Mouse (Mus musculus): Measurements from ENCODE around the gene Slc9a9. TPM values are rescaled to one million over a fixed set of nuclear protein-coding genes. Genes with fewer than 3 reads are reported as not detected.

Slc9a9 gene
- polyA plus RNA-seq, 1 experiment from 2014 or later = 246 TPM

DNA sequence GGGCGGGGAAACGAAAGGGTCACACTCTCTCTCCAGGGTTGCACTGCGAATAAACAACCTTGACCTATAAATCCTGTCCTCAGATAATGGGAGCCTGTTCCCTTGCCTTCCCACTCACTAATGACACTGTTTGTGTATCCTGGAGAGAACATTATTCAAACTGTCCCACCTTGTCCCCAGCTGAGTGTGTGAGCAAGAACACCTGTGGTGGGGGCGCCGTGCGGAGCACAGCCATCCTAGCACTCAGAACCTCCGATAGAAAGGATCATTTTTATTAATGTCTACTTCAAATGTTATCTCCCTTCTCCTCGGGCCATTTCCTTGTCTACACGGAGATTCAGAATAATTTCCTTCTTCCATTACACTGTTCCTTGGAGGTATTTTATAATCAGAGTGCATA lies 382.5 kb downstream of the Slc9a9 start:
- WGBS (ENCODE audit: missing documents) = 96% methylated on average over 9 of the region's 9 CpGs
- no peak overlapping the region for H3K4me3 ChIP-seq (ENCODE audit: inconsistent target)

DNA sequence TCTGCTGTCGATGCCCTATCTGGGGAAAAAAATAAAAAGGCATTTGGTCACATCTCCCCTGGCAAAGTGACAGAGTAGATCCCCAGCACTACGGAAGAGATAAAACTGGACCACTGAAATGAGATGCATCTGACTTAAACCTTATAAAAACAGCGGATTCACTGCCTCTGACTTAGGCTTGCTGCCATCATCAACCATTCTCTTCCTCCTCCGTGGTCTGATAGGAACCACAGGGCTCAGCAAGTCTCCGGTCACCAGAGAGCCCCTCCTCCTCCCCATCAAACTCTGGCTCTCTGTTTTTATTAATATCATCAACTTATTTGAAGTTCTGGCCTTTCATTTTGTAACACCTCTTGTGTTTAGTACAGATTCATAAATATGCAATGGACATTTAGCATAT lies 383.5 kb downstream of the Slc9a9 start:
- no peak overlapping the region for H3K4me3 ChIP-seq (ENCODE audit: inconsistent target)
- no peaks in the 10 kb centered on the region for H3K79me2 ChIP-seq (ENCODE audit: inconsistent target)
- H3K36me3 ChIP-seq (ENCODE audit: inconsistent target) = peaks cover 18% of the 10 kb centered on the region; the same call in 1 of the 2 replicates
- 26% methylated on average over 5 of the region's 5 CpGs for WGBS (ENCODE audit: missing documents)
- H3K27ac ChIP-seq = no peak overlapping the region

More for the DNA sequence above, 382.5 kb downstream of the Slc9a9 start:
- H3K27ac ChIP-seq = no peak overlapping the region
- no peaks in the 10 kb centered on the region for H3K79me2 ChIP-seq (ENCODE audit: inconsistent target)
- peaks cover 12% of the 10 kb centered on the region; the same call in 1 of the 2 replicates for H3K36me3 ChIP-seq (ENCODE audit: inconsistent target)

DNA sequence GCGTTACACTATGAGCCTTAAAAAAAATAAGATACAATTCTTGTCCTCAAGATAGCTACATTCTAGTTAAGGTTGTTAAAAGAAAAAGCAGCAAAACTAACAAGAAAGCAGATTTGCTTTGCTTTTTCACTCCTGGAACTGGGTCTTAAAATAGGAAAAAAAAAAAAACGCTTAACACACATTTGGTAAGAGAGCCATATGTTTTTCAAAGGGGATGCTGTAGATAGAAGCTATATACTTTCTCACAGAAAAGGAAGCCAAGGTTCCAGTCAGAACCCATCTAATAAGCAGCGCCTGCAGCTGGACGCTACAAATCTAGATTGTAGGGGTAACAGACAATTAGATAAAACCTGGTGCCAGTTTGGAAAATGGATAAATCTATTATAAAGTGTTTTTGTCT lies 386.1 kb downstream of the Slc9a9 start:
- H3K4me3 ChIP-seq (ENCODE audit: inconsistent target) = no peak overlapping the region
- peaks cover 26% of the 10 kb centered on the region; the same call in 1 of the 2 replicates for H3K36me3 ChIP-seq (ENCODE audit: inconsistent target)
- H3K79me2 ChIP-seq (ENCODE audit: inconsistent target) = no peaks in the 10 kb centered on the region
- 96% methylated on average over 4 of the region's 4 CpGs for WGBS (ENCODE audit: missing documents)
- no peak overlapping the region for H3K27ac ChIP-seq

DNA sequence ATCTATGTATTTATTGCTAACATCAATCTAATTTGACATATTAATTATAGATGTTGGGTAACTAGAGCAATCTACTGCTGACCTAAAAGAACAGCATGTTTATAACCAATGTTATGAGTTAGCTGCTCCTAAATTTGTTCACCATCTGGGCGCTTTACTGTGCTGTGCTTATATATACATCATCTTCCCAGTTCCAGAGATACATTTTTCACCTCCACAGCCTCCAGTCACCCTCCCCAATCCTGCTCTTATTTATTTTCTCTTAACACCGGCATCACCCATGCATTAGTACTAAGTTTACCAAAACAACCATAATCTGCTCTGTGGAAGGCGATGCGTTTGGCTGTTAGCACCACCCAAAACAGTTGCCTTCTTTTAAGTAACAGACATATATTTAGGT lies 391.0 kb downstream of the Slc9a9 start:
- 91% methylated on average over 4 of the region's 4 CpGs for WGBS (ENCODE audit: missing documents)
- H3K36me3 ChIP-seq (ENCODE audit: inconsistent target) = peaks cover 33% of the 10 kb centered on the region; the same call in 1 of the 2 replicates
- no peak overlapping the region for H3K4me3 ChIP-seq (ENCODE audit: inconsistent target)
- no peak overlapping the region for H3K27ac ChIP-seq
- H3K79me2 ChIP-seq (ENCODE audit: inconsistent target) = no peaks in the 10 kb centered on the region

DNA sequence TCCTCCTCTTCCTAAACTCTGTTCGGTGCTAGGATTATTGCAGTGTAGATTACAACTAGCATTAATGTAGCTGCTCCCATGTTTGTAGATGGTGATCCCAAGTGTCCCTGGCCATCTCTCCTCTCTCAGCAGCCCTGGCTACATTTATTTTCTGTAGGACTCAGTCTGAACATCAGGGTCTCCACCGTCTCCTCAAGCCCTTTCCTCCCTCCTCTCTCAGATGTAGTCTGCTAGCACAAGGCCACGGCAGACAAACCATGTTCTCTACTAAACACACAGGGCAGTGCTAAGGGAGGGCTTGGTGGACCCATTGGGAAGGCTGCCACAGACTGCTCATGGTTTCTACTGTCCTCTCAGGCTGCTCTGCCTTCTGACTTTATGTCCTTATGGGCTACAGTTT lies 397.3 kb downstream of the Slc9a9 start:
- H3K27ac ChIP-seq = no peak overlapping the region
- H3K36me3 ChIP-seq (ENCODE audit: inconsistent target) = peaks cover 21% of the 10 kb centered on the region; the same call in 1 of the 2 replicates
- H3K4me3 ChIP-seq (ENCODE audit: inconsistent target) = no peak overlapping the region
- 78% methylated on average over 3 of the region's 3 CpGs for WGBS (ENCODE audit: missing documents)
- no peaks in the 10 kb centered on the region for H3K79me2 ChIP-seq (ENCODE audit: inconsistent target)

DNA sequence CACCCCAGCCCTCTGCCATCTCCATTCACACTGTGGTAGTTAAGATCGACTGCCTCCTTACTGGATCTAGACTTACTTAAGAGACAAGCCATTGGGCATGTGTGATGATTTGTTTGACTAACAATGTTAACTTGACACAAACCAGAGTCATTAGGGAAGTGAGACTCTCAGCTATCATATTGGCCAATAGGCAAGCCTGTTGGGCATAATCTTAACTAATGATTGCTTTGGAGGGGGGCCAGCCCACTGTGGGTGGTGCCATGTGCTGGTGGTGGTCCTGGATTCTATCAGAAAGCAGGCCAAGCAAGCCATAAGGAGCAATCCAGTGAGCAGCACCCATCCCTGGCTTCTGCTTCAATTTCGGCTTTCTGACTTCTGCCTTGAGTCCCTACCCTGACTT lies 398.8 kb downstream of the Slc9a9 start:
- Histone ChIP-seq H3K4me3 (ENCODE audit: inconsistent target) (no peak overlapping the region), H3K27ac (no peak overlapping the region), H3K36me3 (ENCODE audit: inconsistent target) (peaks cover 19% of the 10 kb centered on the region; the same call in 1 of the 2 replicates), H3K79me2 (ENCODE audit: inconsistent target) (no peaks in the 10 kb centered on the region)
- WGBS (ENCODE audit: missing documents) = 88% methylated on average over 2 of the region's 2 CpGs

DNA sequence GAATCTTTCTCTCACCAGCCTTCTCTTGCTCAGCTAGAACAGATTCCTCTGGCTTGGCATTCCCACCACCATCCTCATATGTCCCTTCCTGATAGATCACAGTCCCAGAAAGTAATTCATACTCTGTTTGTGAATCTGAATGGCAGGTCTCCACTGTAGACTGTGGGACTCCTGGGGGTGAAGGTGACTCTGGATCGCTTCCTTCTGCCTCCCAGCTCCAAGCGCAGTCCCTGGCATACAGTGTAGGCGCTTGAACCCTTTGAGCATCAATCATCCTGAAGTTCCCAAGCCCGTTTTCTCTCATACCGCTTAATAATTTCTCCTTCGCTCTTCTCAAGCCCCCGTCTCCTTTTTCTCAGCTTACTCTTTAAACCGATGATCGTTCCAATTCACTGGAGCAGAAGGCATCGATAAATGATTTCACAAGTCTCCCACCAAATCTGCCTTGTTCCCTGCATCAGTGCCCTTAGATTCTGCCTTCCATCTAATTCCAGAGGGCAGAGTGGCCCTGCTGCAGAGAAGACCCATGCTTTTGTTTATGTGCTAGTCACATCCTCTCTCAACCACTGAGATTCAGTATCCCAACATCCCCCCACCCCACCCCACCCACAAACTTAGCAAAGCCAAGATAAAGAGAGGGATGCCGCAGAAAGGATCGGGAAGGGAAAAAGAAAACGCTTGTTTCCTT lies 401.3 kb downstream of the Slc9a9 start:
- Histone ChIP-seq H3K4me3 (ENCODE audit: inconsistent target) (no peak overlapping the region), H3K79me2 (ENCODE audit: inconsistent target) (no peaks in the 10 kb centered on the region), H3K27ac (no peak overlapping the region), H3K36me3 (ENCODE audit: inconsistent target) (peaks cover 9% of the 10 kb centered on the region; the same call in 1 of the 2 replicates)
- WGBS (ENCODE audit: missing documents) = 97% methylated on average over 13 of the region's 13 CpGs

DNA sequence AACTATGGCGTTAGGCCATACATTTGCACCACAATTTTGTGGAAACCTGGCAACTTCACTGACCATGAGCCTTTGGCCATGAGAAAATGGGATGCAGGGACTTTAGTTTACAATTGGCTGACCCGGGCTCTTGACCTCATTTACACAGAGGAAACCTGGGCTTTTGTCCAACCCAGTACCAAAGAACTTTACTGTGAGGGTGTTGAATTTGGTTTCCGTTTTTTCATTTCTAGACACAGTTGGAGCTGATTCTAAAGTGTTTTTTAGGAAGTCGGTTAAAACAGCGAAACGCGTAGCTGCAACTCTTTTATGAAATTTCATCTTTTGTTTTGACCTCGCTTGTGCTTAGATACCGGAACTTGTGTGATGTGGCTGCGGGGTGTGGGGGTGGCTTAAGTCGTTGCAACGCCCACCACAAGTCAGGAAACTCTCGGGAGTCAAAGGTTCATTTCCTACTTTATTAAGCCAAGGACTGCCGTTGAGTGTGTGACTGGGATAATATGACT lies 402.8 kb downstream of the Slc9a9 start:
- Histone ChIP-seq H3K4me3 (ENCODE audit: inconsistent target) (no peak overlapping the region), H3K27ac (peak overlapping the region; percentile 21), H3K36me3 (ENCODE audit: inconsistent target) (peaks cover 16% of the 10 kb centered on the region; the same call in 1 of the 2 replicates), H3K79me2 (ENCODE audit: inconsistent target) (no peaks in the 10 kb centered on the region)
- 6% methylated on average over 14 of the region's 14 CpGs for WGBS (ENCODE audit: missing documents)

DNA sequence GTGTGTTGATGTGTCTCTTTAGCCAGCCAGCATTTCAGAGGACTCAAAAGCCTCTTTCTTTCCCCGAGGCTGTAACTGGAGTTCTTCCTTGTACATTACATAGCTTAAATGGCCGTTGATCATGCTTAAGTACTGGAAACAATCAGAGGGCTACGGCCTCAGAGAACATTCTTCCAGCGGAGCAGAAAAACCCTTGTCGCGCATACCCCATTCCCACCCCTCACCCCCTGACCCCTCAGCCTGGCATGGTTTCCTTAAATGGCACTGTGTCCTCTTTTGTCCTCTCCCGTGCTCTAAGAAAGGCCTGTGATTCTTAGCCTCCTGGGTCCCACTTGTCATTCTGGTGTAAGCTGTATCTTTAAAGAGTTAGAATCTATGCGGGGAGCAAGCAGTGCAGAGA lies 404.0 kb downstream of the Slc9a9 start:
- Histone ChIP-seq H3K27ac (no peak overlapping the region), H3K79me2 (ENCODE audit: inconsistent target) (no peaks in the 10 kb centered on the region), H3K36me3 (ENCODE audit: inconsistent target) (0 out of 2 replicates have a peak, but pooled peaks cover 10% of the 10 kb centered on the region), H3K4me3 (ENCODE audit: inconsistent target) (no peak overlapping the region)
- 90% methylated on average over 8 of the region's 8 CpGs for WGBS (ENCODE audit: missing documents)

DNA sequence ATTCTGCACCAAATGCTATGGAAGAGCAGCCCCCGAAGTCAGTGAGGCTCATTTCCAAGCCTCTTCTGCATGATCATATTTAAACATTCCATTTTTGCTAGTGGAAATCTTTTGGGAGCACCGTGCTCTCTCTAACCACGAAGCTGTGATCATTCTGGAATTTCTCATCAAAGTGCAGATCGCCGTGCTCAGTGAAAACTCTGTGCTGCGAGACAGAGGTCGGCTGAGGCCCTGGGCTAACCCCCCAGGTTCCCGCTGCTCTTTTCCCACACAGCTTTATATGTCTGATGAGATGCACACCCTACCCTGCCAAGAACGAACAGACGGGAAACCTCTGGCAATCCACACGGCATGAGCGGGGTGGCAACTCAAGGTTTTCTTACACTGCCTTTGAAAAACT lies 406.1 kb downstream of the Slc9a9 start:
- Histone ChIP-seq H3K79me2 (ENCODE audit: inconsistent target) (no peaks in the 10 kb centered on the region), H3K4me3 (ENCODE audit: inconsistent target) (no peak overlapping the region), H3K36me3 (ENCODE audit: inconsistent target) (0 out of 2 replicates have a peak, but pooled peaks cover 10% of the 10 kb centered on the region), H3K27ac (no peak overlapping the region)
- WGBS (ENCODE audit: missing documents) = 74% methylated on average over 12 of the region's 12 CpGs

DNA sequence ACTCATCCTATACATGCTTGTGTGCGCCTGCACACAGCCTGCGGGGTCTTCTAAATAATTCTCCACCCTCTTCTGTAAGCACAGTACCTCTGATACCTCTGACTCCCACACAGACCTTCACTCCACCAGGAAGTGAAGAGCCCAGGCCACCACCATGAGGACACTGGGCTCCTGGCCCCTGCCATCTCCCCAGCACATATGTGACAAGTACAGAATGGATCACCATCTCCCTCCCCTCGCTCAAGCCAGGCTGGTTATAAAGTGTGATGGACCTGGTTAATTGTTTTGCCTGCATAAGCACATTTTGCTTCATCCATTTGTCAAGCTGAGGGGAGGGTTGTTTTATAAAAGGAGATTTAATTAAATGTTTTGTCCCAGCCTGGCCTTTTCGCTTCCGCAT lies 408.2 kb downstream of the Slc9a9 start:
- H3K4me3 ChIP-seq (ENCODE audit: inconsistent target) = no peak overlapping the region
- no peaks in the 10 kb centered on the region for H3K79me2 ChIP-seq (ENCODE audit: inconsistent target)
- H3K27ac ChIP-seq = no peak overlapping the region
- 0 out of 2 replicates have a peak, but pooled peaks cover 10% of the 10 kb centered on the region for H3K36me3 ChIP-seq (ENCODE audit: inconsistent target)
- 100% methylated on average over 5 of the region's 5 CpGs for WGBS (ENCODE audit: missing documents)

DNA sequence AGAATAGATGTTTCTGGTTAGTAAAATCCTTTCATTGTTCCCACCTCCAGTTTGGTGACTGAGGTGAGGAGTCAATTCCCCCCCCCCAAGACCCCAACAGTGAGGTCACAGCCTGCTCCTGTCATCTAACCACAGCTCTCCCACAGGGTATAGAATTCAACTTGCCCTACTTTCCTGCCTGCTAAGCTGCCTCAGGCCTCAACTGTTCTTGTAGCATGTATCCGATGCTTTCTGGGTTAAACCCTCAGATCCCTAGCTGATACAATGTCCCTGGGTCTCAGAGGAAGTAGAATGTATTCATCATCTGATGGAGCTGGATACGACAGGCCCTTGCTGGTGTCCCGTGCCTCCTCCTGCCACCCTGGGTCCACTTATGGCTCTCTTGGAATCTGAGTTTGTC lies 408.9 kb downstream of the Slc9a9 start:
- WGBS (ENCODE audit: missing documents) = 93% methylated on average over 3 of the region's 3 CpGs
- Histone ChIP-seq H3K4me3 (ENCODE audit: inconsistent target) (no peak overlapping the region), H3K79me2 (ENCODE audit: inconsistent target) (no peaks in the 10 kb centered on the region), H3K36me3 (ENCODE audit: inconsistent target) (0 out of 2 replicates have a peak, but pooled peaks cover 10% of the 10 kb centered on the region), H3K27ac (no peak overlapping the region)

DNA sequence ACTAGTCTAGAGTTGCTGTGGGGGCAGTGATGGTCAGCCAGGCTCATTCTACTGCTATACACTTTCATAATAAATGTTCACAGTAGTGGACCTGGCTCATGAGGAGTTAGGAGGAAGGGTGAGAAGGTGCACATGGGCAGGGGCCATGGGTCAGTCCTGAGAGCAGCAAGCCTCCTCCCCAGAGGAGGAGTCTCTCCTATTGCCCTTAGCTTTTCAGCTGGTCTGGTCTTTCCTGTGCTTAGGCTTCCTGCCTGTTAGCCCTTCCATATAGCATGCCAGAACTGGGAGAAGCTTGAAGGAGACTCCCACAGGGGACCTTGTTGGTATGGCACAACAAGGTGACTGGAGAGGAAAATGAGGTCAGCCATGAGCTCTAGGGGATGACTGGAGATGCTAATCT lies 410.2 kb downstream of the Slc9a9 start:
- Histone ChIP-seq H3K4me3 (ENCODE audit: inconsistent target) (no peak overlapping the region), H3K36me3 (ENCODE audit: inconsistent target) (0 out of 2 replicates have a peak, but pooled peaks cover 10% of the 10 kb centered on the region), H3K79me2 (ENCODE audit: inconsistent target) (no peaks in the 10 kb centered on the region), H3K27ac (no peak overlapping the region)

DNA sequence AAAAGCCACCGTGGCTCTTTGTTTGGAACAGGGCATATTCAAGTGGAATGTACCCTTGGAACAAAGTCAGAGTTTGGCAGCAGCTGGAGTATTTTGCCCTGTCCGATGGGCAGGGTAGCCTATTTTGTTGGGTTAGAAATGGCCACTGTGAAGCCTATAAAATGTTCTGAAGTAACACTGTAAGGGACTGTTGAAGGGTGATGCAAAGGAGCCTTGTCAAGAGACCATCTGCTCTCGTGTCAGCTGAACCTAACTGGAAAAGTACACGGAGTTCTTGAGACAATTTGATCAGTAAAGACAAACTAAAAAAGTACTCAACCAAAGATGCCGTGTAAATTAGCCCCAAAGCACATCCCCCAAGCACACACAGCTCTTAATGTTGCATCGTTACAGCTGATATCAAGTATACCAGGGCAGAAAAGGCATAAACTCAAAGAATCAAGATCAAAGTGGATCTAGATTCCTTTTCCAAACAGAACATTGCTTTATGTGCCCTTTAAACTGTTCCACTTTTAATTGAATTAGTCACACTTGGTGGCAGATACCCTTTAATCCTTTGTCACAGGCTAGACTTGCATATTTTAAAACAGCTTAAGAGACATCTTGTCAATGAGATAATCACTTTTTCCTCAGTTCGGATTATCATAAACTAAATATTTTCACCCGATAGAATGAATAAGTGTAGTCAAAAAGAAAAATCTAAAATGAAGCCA lies 416.6 kb downstream of the Slc9a9 start:
- WGBS (ENCODE audit: missing documents) = 97% methylated on average over 8 of the region's 8 CpGs
- Histone ChIP-seq H3K79me2 (ENCODE audit: inconsistent target) (no peaks in the 10 kb centered on the region), H3K27ac (no peak overlapping the region), H3K36me3 (ENCODE audit: inconsistent target) (no peaks in the 10 kb centered on the region), H3K4me3 (ENCODE audit: inconsistent target) (no peak overlapping the region)

DNA sequence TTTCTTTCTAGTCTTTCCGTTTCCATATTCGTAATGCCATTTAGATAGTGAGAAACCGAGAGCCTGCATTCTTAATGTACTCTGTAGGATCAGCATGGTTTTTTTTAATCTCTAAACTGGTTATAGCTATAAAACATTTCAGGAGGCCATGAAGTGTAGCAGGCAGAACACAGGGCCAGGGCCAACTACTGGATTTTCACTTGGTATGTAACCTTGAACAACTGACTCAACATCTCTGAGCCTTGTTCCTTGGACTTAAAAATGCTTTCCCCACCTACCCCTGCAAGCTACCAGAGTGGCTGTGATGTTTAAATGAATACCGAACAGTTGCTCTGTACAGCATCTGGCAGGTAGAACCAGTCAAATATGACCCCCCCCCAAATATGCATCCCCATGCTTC lies 418.5 kb downstream of the Slc9a9 start:
- 100% methylated on average over 4 of the region's 4 CpGs for WGBS (ENCODE audit: missing documents)
- H3K27ac ChIP-seq = no peak overlapping the region

More for the DNA sequence above, 418.5 kb downstream of the Slc9a9 start:
- no peaks in the 10 kb centered on the region for H3K36me3 ChIP-seq (ENCODE audit: inconsistent target)
- no peak overlapping the region for H3K4me3 ChIP-seq (ENCODE audit: inconsistent target)
- H3K79me2 ChIP-seq (ENCODE audit: inconsistent target) = no peaks in the 10 kb centered on the region
